Mouse (Mus musculus): ENCODE data around the gene Il18bp. TPM values are rescaled to one million over a fixed set of nuclear protein-coding genes. Genes with fewer than 3 reads are reported as not detected.

The Il18bp gene
- total RNA-seq, 2 experiments from 2014 or later = 6.5 to 6.8 TPM

Other genes starting within 250 kb of the Il18bp start
- gene Phox2a, start 200.4 kb downstream of the Il18bp start, total RNA-seq (2021) = under 1 TPM; 0.26 to 0.42 TPM
- gene Inppl1, start 180.5 kb downstream of the Il18bp start, total RNA-seq (2021) = 100 to 1,000 TPM; 145 to 148 TPM
- 1 to 10 TPM; 5.5 to 6.8 TPM for gene Folr2, start 161.5 kb downstream of the Il18bp start, total RNA-seq (2021)
- 10 to 100 TPM; 16.5 to 17.9 TPM for gene Anapc15, start 155.0 kb downstream of the Il18bp start, total RNA-seq (2021)
- under 1 TPM; 0.26 to 0.59 TPM for gene Folr1, start 147.9 kb downstream of the Il18bp start, total RNA-seq (2021)
- gene Lamtor1, start 112.8 kb downstream of the Il18bp start, total RNA-seq (2021) = 100 to 1,000 TPM; 105 to 111 TPM
- gene Tomt, start 112.3 kb downstream of the Il18bp start, total RNA-seq (2021) = not detected
- 1 to 10 TPM; 3.3 to 4.1 TPM for gene Lrrc51, start 84.8 kb downstream of the Il18bp start, total RNA-seq (2021)
- 10 to 100 TPM; 88.4 to 93.0 TPM for gene Numa1, start 84.6 kb downstream of the Il18bp start, total RNA-seq (2021)
- gene Rnf121, start 46.8 kb upstream of the Il18bp start, total RNA-seq (2021) = 10 to 100 TPM; 20.9 to 22.8 TPM
- 1 to 10 TPM; 9.4 to 9.6 TPM for gene Xndc1, start 46.8 kb upstream of the Il18bp start, total RNA-seq (2021)
- gene Xntrpc, start 47.0 kb upstream of the Il18bp start, total RNA-seq (2021) = under 1 TPM; 0.91 to 0.92 TPM
- under 1 TPM; 0.11 to 0.47 TPM for gene Trpc2, start 64.4 kb upstream of the Il18bp start, total RNA-seq (2021)
- gene Art1, start 83.1 kb upstream of the Il18bp start, total RNA-seq (2021) = 100 to 1,000 TPM; 203 to 252 TPM
- gene Art5, start 90.8 kb upstream of the Il18bp start, total RNA-seq (2021) = 10 to 100 TPM; 10.5 to 14.3 TPM
- not detected for gene Chrna10, start 98.1 kb upstream of the Il18bp start, total RNA-seq (2021)
- 10 to 100 TPM; 29.0 to 32.5 TPM for gene Nup98, start 191.5 kb upstream of the Il18bp start, total RNA-seq (2021)
- 10 to 100 TPM; 58.8 to 68.0 TPM for gene Pgap2, start 191.5 kb upstream of the Il18bp start, total RNA-seq (2021)
- 10 to 100 TPM; 24.8 to 30.5 TPM for gene Rhog, start 237.4 kb upstream of the Il18bp start, total RNA-seq (2021)
- 10 to 100 TPM; 21.6 to 21.8 TPM for gene Stim1, start 249.1 kb upstream of the Il18bp start, total RNA-seq (2021)

All from heart, postnatal 25 days (tissue).